Mouse (Mus musculus) G1E (cell line): Measurements from ENCODE around the gene Mpig6b.

Source experiments
- CTCF ChIP-seq: IDR thresholded peaks from 2 replicates; pipeline ENCODE4 v1.5.1; 2012; ENCODE audit warnings: low read depth, low read length, inconsistent platforms, mixed read lengths
- GATA1 ChIP-seq: IDR thresholded peaks from 2 replicates; pipeline ENCODE4 v1.6.1; 2012; ENCODE audit warnings: borderline replicate concordance, low read length, inconsistent platforms, mixed read lengths
- GATA2 ChIP-seq: IDR thresholded peaks from 2 replicates; pipeline ENCODE4 v1.6.1; 2012; ENCODE audit warnings: low read depth, low read length, inconsistent platforms, borderline replicate concordance
- POLR2AphosphoS5 ChIP-seq: IDR thresholded peaks from 2 replicates; pipeline ENCODE4 v1.6.1; 2012; ENCODE audit warnings: low read depth, low read length, inconsistent platforms; ENCODE audit not compliant: insufficient replicate concordance
- TAL1 ChIP-seq: conservative IDR thresholded peaks from 2 replicates; pipeline ENCODE4 v1.6.1; 2012; ENCODE audit warnings: low read depth, low read length, inconsistent platforms, mixed read lengths

DNA sequence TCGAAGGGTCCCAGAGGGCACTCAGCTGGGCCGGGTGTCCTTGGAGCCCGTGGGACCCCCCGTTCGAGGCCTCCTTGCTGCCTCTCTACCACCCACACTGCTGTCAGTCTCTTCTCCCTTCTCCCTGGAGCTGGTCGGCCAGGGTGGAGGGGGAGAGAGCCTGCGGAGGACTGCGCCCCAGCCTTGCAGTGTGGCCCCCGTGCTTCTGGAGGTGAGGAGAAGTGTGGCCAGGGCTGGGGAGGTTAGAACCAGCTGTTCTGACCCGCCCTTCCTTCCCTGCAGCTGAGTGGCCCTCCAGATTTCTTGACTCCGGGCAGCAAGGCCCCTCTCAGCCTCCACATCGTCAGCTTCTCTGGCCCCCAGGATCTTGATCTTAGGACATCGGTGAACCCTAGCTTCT is 41.7 kb downstream of the Mpig6b start:
- TF ChIP-seq CTCF (no peak), GATA1 (no peak), TAL1 (no peak), GATA2 (no peak), POLR2AphosphoS5 (no peak)
